In genomic region chr9:79806317-79807075, GRCm38 (mm10) we compare ENCODE assay signal across 8 mouse cellular contexts. TPM values are rescaled to one million over a fixed set of nuclear protein-coding genes. Genes with fewer than 3 reads are reported as not detected.
A peak's percentile ranks its signal among the peaks of the same experiment; 100 is the strongest.
DNase-seq lines count a peak whose midpoint lies in the region; ATAC-seq and TF ChIP-seq lines count a peak whose summit lies in the region.

No protein-coding gene starts in this region.

- WGBS in liver, adult 2 months, result 46% methylated on average over 12 of the region's 12 CpGs
- WGBS in liver, embryonic 12.5 days (ENCODE audit: insufficient replicate concordance), result 42% methylated on average over 12 of the region's 12 CpGs

- H3K27me3 ChIP-seq in liver, adult 2 months (ENCODE audit: control insufficient read depth, insufficient read depth, low read length), result no peaks in the 10 kb centered on the region
- H3K27me3 ChIP-seq in liver, embryonic 12.5 days (replicated peaks), result no peaks in the 10 kb centered on the region

- no peak overlapping the region for H3K27ac ChIP-seq in liver, adult 2 months (replicated peaks; ENCODE audit: insufficient read depth, low read depth, low read length)
- H3K27ac ChIP-seq in liver, embryonic 12.5 days, result no peak overlapping the region

- TF ChIP-seq POLR2A in liver, adult 2 months (IDR thresholded peaks at IDR 0.05; ENCODE audit: extremely low read depth, insufficient read depth, low read length), result no peak

- no peak overlapping the region for H3K9ac ChIP-seq in liver, adult 2 months (ENCODE audit: low read depth, low read length)
- no peak overlapping the region for H3K9ac ChIP-seq in liver, embryonic 12.5 days

- no peak overlapping the region for H3K4me2 ChIP-seq in liver, embryonic 12.5 days

- no peak overlapping the region for H3K4me3 ChIP-seq in liver, adult 2 months (ENCODE audit: insufficient read depth, low read depth, low read length)
- H3K4me3 ChIP-seq in liver, embryonic 12.5 days, result no peak overlapping the region

- H3K79me2 ChIP-seq in liver, adult 2 months (ENCODE audit: control insufficient read depth, insufficient read depth, low read length), result no peaks in the 10 kb centered on the region

- no peaks in the 10 kb centered on the region for H3K36me3 ChIP-seq in liver, adult 2 months (ENCODE audit: control insufficient read depth, insufficient read depth, low read length)
- H3K36me3 ChIP-seq in liver, embryonic 12.5 days, result no peaks in the 10 kb centered on the region

- no peak for ATAC-seq in liver, embryonic 12.5 days
- 0 out of 2 replicates have a peak, but pooled peaks have one; percentile 31 for ATAC-seq in common myeloid progenitor, adult 5-6 weeks (replicated peaks; ENCODE audit: low read depth, poor library complexity, severe bottlenecking)
- no peak for ATAC-seq in megakaryocyte-erythroid progenitor cell, adult 5-6 weeks (replicated peaks; ENCODE audit: low FRiP score, low TSS enrichment, poor library complexity, severe bottlenecking)

- peak; percentile 63 for DNase-seq in embryo, embryonic 10 days (ENCODE audit: low spot score)
- no peak for DNase-seq in embryo, embryonic 9.5 days (ENCODE audit: extremely low spot score)
- DNase-seq in liver, adult 2 months (ENCODE audit: extremely low read depth, low read depth, low spot score), result peak; percentile 40
- peak; percentile 74 for DNase-seq in lung, postnatal 36 days
- no peak for DNase-seq in urinary bladder, adult 2 months (ENCODE audit: low spot score)

- H3K4me1 ChIP-seq in liver, adult 2 months (ENCODE audit: control insufficient read depth, insufficient read depth, low read length), result no peaks in the 10 kb centered on the region
- H3K4me1 ChIP-seq in liver, embryonic 12.5 days, result peaks cover 14% of the 10 kb centered on the region

- peak; percentile 42 for TF ChIP-seq CTCF in liver, adult 2 months (IDR thresholded peaks at IDR 0.05; ENCODE audit: low read depth, low read length)

- H3K9me3 ChIP-seq in liver, embryonic 12.5 days (replicated peaks), result no peaks in the 10 kb centered on the region

RNA-seq across cellular contexts. Expression of gene Tmem30a, which starts 13.2 kb away (rescaled TPM):
- 150 and 156 TPM in 2 replicates for total RNA-seq in liver, adult 2 months (2014; rRNA removed)
- 54.0 and 58.9 TPM in 2 replicates for polyA plus RNA-seq in liver, adult 2 months (2012; rRNA removed)
- polyA plus RNA-seq in liver, embryonic 12.5 days (2016; fragmentation: Nextera tagmentation; extraction: Ambion mirVana), result 38.9 and 41.9 TPM in 2 replicates
- 75.4 and 86.1 TPM in 2 replicates for total RNA-seq in common myeloid progenitor, adult 5-6 weeks (2017)
- polyA plus RNA-seq in urinary bladder, adult 2 months (2012; rRNA removed), result 40.8 and 55.1 TPM in 2 replicates
- 26.5 and 32.2 TPM in 2 replicates for total RNA-seq in megakaryocyte-erythroid progenitor cell, adult 5-6 weeks (2014; fragmentation: Nextera tagmentation)
- 44.1 and 66.2 TPM in 2 replicates for total RNA-seq in megakaryocyte-erythroid progenitor cell, adult 5-6 weeks (2017)

RNA-seq across cellular contexts. Expression of gene Cox7a2, which starts 46.8 kb away (rescaled TPM):
- total RNA-seq in liver, adult 2 months (2014; rRNA removed), result 458 and 539 TPM in 2 replicates
- polyA plus RNA-seq in liver, adult 2 months (2012; rRNA removed), result 163 and 249 TPM in 2 replicates
- polyA plus RNA-seq in liver, embryonic 12.5 days (2016; fragmentation: Nextera tagmentation; extraction: Ambion mirVana), result 538 and 572 TPM in 2 replicates
- total RNA-seq in common myeloid progenitor, adult 5-6 weeks (2017), result 99.8 and 129 TPM in 2 replicates
- polyA plus RNA-seq in urinary bladder, adult 2 months (2012; rRNA removed), result 399 and 458 TPM in 2 replicates
- 589 and 667 TPM in 2 replicates for total RNA-seq in megakaryocyte-erythroid progenitor cell, adult 5-6 weeks (2014; fragmentation: Nextera tagmentation)
- 116 and 156 TPM in 2 replicates for total RNA-seq in megakaryocyte-erythroid progenitor cell, adult 5-6 weeks (2017)

Comparison
In these comparisons a context has a peak if more than half of its experiments do, and no peak if none do; other contexts are left out.
1. DNase-seq: peak in embryo, embryonic 10 days (single experiment), liver, adult 2 months (single experiment) and lung, postnatal 36 days (single experiment); none in embryo, embryonic 9.5 days (single experiment) and urinary bladder, adult 2 months (single experiment).